Mouse (Mus musculus) spleen, adult 2 months (tissue): ENCODE measurements at regions not wholly inside any gene's neighbourhood (a gene's known extent, or its start where the extent isn't known, plus 50 kb on each side); places are given as distances from the start of the nearest gene placed in this dataset.

Source experiments
- DNase-seq, 2 experiments: peaks; one replicate each; pipeline versions ENCODE4 v3.0.0 to v3.0.0-alpha.2; 2012 to 2021; ENCODE audit warnings: low spot score in 2 of 2, low read depth in 1 of 2
- H3K27ac ChIP-seq: fragments of 200-500 bp; 2 replicates; pipeline ENCODE4 v1.5.1; 2012; ENCODE audit warnings: low read length, inconsistent platforms; ENCODE audit not compliant: insufficient read depth
- H3K27me3 ChIP-seq: fragments of 200-500 bp; 2 replicates; pipeline ENCODE4 v1.6.1; 2012; ENCODE audit warnings: mild to moderate bottlenecking, moderate library complexity, low read length, inconsistent platforms; ENCODE audit not compliant: control insufficient read depth, insufficient read depth
- H3K36me3 ChIP-seq: fragments of 200-500 bp; 2 replicates; pipeline ENCODE4 v1.6.1; 2012; ENCODE audit warnings: mild to moderate bottlenecking, low read length, inconsistent platforms; ENCODE audit not compliant: control insufficient read depth, insufficient read depth
- H3K4me1 ChIP-seq: fragments of 200-500 bp; 2 replicates; pipeline ENCODE4 v1.6.1; 2011; ENCODE audit warnings: inconsistent platforms; ENCODE audit not compliant: control insufficient read depth, insufficient read depth, insufficient read length
- H3K4me3 ChIP-seq: fragments of 200-500 bp; 2 replicates; pipeline ENCODE4 v1.5.1; 2011; ENCODE audit warnings: mild to moderate bottlenecking, inconsistent platforms; ENCODE audit not compliant: insufficient read depth, insufficient read length; ENCODE audit errors: extremely low read depth
- CTCF ChIP-seq: fragments of 200-500 bp; IDR thresholded peaks from 2 replicates; pipeline ENCODE4 v1.5.1; 2011; ENCODE audit warnings: mild to moderate bottlenecking, inconsistent platforms; ENCODE audit not compliant: insufficient read depth, insufficient read length, insufficient replicate concordance; ENCODE audit errors: extremely low read depth
- POLR2A ChIP-seq: fragments of 200-500 bp; IDR thresholded peaks from 2 replicates; pipeline ENCODE4 v1.6.1; 2011; ENCODE audit warnings: low read depth, low read length, inconsistent platforms
- WGBS: fragments of 180-500 bp; shearing (Covaris S2); methylation state at CpG from one replicate; pipeline ENCODE4 v1.1.7; 2018; 5-methylcytosine and 5-hydroxymethylcytosine counted together

- TF ChIP-seq CTCF = no peak
- TF ChIP-seq POLR2A = no peak
- no peaks in the 10 kb centered on the region for H3K36me3 ChIP-seq
Measured at GRCm38 (mm10) chr9:33238190-33238589, 602.2 kb downstream of the Ets1 start.

GRCm38 (mm10) chr9:33238846-33239245 lies 602.8 kb downstream of the Ets1 start:
- Histone ChIP-seq H3K36me3 (no peaks in the 10 kb centered on the region), H3K27ac (no peak overlapping the region), H3K4me3 (no peak overlapping the region), H3K4me1 (no peaks in the 10 kb centered on the region), H3K27me3 (no peaks in the 10 kb centered on the region)
- no peak for DNase-seq
- TF ChIP-seq POLR2A = no peak
- no peak for TF ChIP-seq CTCF
- WGBS = 70% methylated on average over 2 of the region's 2 CpGs

More at GRCm38 (mm10) chr9:33238190-33238589, 602.2 kb downstream of the Ets1 start:
- no peak for DNase-seq
- Histone ChIP-seq H3K4me1 (no peaks in the 10 kb centered on the region), H3K4me3 (no peak overlapping the region), H3K27me3 (no peaks in the 10 kb centered on the region), H3K27ac (no peak overlapping the region)
- 82% methylated on average over 2 of the region's 2 CpGs for WGBS

GRCm38 (mm10) chr9:33240506-33240905 lies 604.5 kb downstream of the Ets1 start:
- no peak for DNase-seq
- WGBS = 77% methylated on average over 1 of the region's 1 CpGs
- H3K4me1 ChIP-seq = no peaks in the 10 kb centered on the region
- no peak overlapping the region for H3K4me3 ChIP-seq
- no peak overlapping the region for H3K27ac ChIP-seq
- TF ChIP-seq CTCF (no peak), POLR2A (no peak)
- H3K27me3 ChIP-seq = no peaks in the 10 kb centered on the region
- H3K36me3 ChIP-seq = no peaks in the 10 kb centered on the region

GRCm38 (mm10) chr9:33240914-33241635 lies 605.1 kb downstream of the Ets1 start:
- Histone ChIP-seq H3K27ac (no peak overlapping the region), H3K4me1 (no peaks in the 10 kb centered on the region)
- TF ChIP-seq POLR2A (no peak), CTCF (no peak)

GRCm38 (mm10) chr9:33246932-33247331 lies 610.9 kb downstream of the Ets1 start:
- H3K36me3 ChIP-seq = no peaks in the 10 kb centered on the region
- H3K4me3 ChIP-seq = no peak overlapping the region
- 42% methylated on average over 2 of the region's 2 CpGs for WGBS
- TF ChIP-seq CTCF = peak; percentile 40; the same call in 1 of the 2 replicates
- no peak for TF ChIP-seq POLR2A
- no peak overlapping the region for H3K27ac ChIP-seq
- DNase-seq = peak in 1 of 2 experiments; percentile 30
- no peaks in the 10 kb centered on the region for H3K4me1 ChIP-seq
- no peaks in the 10 kb centered on the region for H3K27me3 ChIP-seq

More at GRCm38 (mm10) chr9:33240914-33241635, 605.1 kb downstream of the Ets1 start:
- no peak overlapping the region for H3K4me3 ChIP-seq
- no peak for DNase-seq
- no peaks in the 10 kb centered on the region for H3K36me3 ChIP-seq
- H3K27me3 ChIP-seq = no peaks in the 10 kb centered on the region
- 68% methylated on average over 3 of the region's 3 CpGs for WGBS

- WGBS = 75% methylated on average over 6 of the region's 6 CpGs
- TF ChIP-seq CTCF = no peak
- TF ChIP-seq POLR2A = no peak
Measured at GRCm38 (mm10) chr9:33258241-33258640, 622.2 kb downstream of the Ets1 start.

GRCm38 (mm10) chr9:33260171-33260570 lies 624.1 kb downstream of the Ets1 start:
- Histone ChIP-seq H3K27ac (no peak overlapping the region), H3K4me3 (no peak overlapping the region), H3K27me3 (no peaks in the 10 kb centered on the region), H3K4me1 (no peaks in the 10 kb centered on the region), H3K36me3 (no peaks in the 10 kb centered on the region)
- TF ChIP-seq POLR2A = no peak
- TF ChIP-seq CTCF = peak; percentile 61; the same call in 1 of the 2 replicates
- 33% methylated on average over 4 of the region's 4 CpGs for WGBS
- DNase-seq = peak in 1 of 2 experiments; percentile 36

More at GRCm38 (mm10) chr9:33258241-33258640, 622.2 kb downstream of the Ets1 start:
- no peaks in the 10 kb centered on the region for H3K27me3 ChIP-seq
- DNase-seq = no peak
- no peak overlapping the region for H3K27ac ChIP-seq
- no peak overlapping the region for H3K4me3 ChIP-seq
- no peaks in the 10 kb centered on the region for H3K4me1 ChIP-seq
- H3K36me3 ChIP-seq = no peaks in the 10 kb centered on the region
